Mouse (Mus musculus) testis, adult 2 months (tissue): Measurements from ENCODE around the gene Kcna4.

ENCODE experiments used
- CTCF ChIP-seq: fragments of 200-500 bp; IDR thresholded peaks from 2 replicates; pipeline ENCODE4 v1.5.1; 2012; ENCODE audit warnings: low read depth, mild to moderate bottlenecking, inconsistent platforms, low read length, moderate library complexity; ENCODE audit not compliant: control insufficient read depth, insufficient read depth, insufficient replicate concordance
- POLR2A ChIP-seq: fragments of 200-500 bp; IDR thresholded peaks from 2 replicates; pipeline ENCODE4 v1.6.1; 2012; ENCODE audit warnings: low read depth, mild to moderate bottlenecking, inconsistent platforms, low read length, moderate library complexity; ENCODE audit not compliant: control insufficient read depth

- no peak for TF ChIP-seq POLR2A
- no peak for TF ChIP-seq CTCF
Observed at GRCm38 (mm10) chr2:107289990-107290696, at the start of gene Kcna4.
